Mouse (Mus musculus) forebrain, embryonic 10.5 days (tissue): ENCODE measurements around the gene Atxn2. TPM values are rescaled to one million over a fixed set of nuclear protein-coding genes. Genes with fewer than 3 reads are reported as not detected.
"Not testable (repeated sequence)": the region's sequence is repeated elsewhere in the genome, so short reads cannot be mapped to it uniquely, and the experiment has no call there.

Experiments
- DNase-seq: peaks from one replicate; pipeline ENCODE4 v3.0.0-alpha.2; 2017; ENCODE audit warnings: low spot score; ENCODE audit errors: extremely low spot score
- H3K27ac ChIP-seq: fragments of 300-500 bp; sonication (generic); 2 replicates; pipeline ENCODE4 v1.5.1; 2016; ENCODE audit warnings: mild to moderate bottlenecking
- H3K27me3 ChIP-seq: fragments of 300-500 bp; sonication (generic); 2 replicates; pipeline ENCODE4 v1.6.1; 2016; ENCODE audit warnings: mild to moderate bottlenecking; ENCODE audit not compliant: poor library complexity, severe bottlenecking
- H3K36me3 ChIP-seq: fragments of 300-500 bp; sonication (generic); replicated peaks from 2 replicates; pipeline ENCODE4 v1.6.1; 2016; ENCODE audit warnings: mild to moderate bottlenecking, moderate library complexity
- H3K4me1 ChIP-seq: fragments of 300-500 bp; sonication (generic); 2 replicates; pipeline ENCODE4 v1.6.1; 2016
- H3K4me3 ChIP-seq: fragments of 300-500 bp; sonication (generic); 2 replicates; pipeline ENCODE4 v1.5.1; 2016; ENCODE audit warnings: mild to moderate bottlenecking, moderate library complexity
- H3K9me3 ChIP-seq: fragments of 300-500 bp; sonication (generic); 2 replicates; pipeline ENCODE4 v1.6.1; 2016; ENCODE audit warnings: mild to moderate bottlenecking, moderate library complexity
- WGBS: fragments of 180-500 bp; shearing (Covaris S2); methylation state at CpG from one replicate; pipeline ENCODE4 v1.1.7; 2016; 5-methylcytosine and 5-hydroxymethylcytosine counted together
- polyA plus RNA-seq: library from polyadenylated mRNA; unstranded; fragments of >200 nt; fragmentation: Nextera tagmentation; extraction: Ambion mirVana; gene quantifications from 2 replicates; pipeline ENCODE4 v1.2.1, GENCODE M21; 2016

Gene Atxn2
- polyA plus RNA-seq, 1 experiment from 2014 or later, result 41.0 TPM

- DNase-seq, result peak; percentile 84
- H3K36me3 ChIP-seq, result no peaks in the 10 kb centered on the region
- under 1% methylated on average over 77 of the region's 77 CpGs for WGBS
- H3K27ac ChIP-seq, result peak overlapping the region; percentile 84
- peak overlapping the region; percentile 80 for H3K4me3 ChIP-seq
- H3K9me3 ChIP-seq, result no peaks in the 10 kb centered on the region
- H3K27me3 ChIP-seq, result peaks cover 90% of the 10 kb centered on the region
- H3K4me1 ChIP-seq, result peaks cover 69% of the 10 kb centered on the region
Measured at GRCm38 (mm10) chr5:121836692-121837415, 125.7 kb downstream of the Atxn2 start.

- peak within 1 kb of the TSS; percentile 80 for H3K4me3 ChIP-seq
- no peak for DNase-seq
- no peaks in the 10 kb centered on the region for H3K36me3 ChIP-seq
- H3K4me1 ChIP-seq, result peaks cover 73% of the 10 kb centered on the region
- peak within 1 kb of the TSS; percentile 84 for H3K27ac ChIP-seq
- WGBS, result under 1% methylated on average over 35 of the region's 35 CpGs
- H3K27me3 ChIP-seq, result peaks cover 90% of the 10 kb centered on the region
- H3K9me3 ChIP-seq, result no peaks in the 10 kb centered on the region
Measured at GRCm38 (mm10) chr5:121837441-121838340, 126.6 kb downstream of the Atxn2 start, which contains the start of gene Sh2b3. Gene Sh2b3, minus strand, starts transcription at chr5:121837646.

GRCm38 (mm10) chr5:121838341-121839127 is 127.4 kb downstream of the Atxn2 start:
- peak overlapping the region; percentile 80 for H3K4me3 ChIP-seq
- no peaks in the 10 kb centered on the region for H3K36me3 ChIP-seq
- peaks cover 73% of the 10 kb centered on the region for H3K4me1 ChIP-seq
- under 1% methylated on average over 46 of the region's 46 CpGs for WGBS
- H3K9me3 ChIP-seq, result no peaks in the 10 kb centered on the region
- peak; percentile 52 for DNase-seq
- H3K27me3 ChIP-seq, result peaks cover 92% of the 10 kb centered on the region
- H3K27ac ChIP-seq, result peak overlapping the region; percentile 25

- Histone ChIP-seq H3K27ac (peak overlapping the region; percentile 25; the same call in 1 of the 2 replicates), H3K27me3 (peaks cover 92% of the 10 kb centered on the region), H3K4me3 (peak overlapping the region; percentile 80), H3K9me3 (no peaks in the 10 kb centered on the region), H3K36me3 (no peaks in the 10 kb centered on the region), H3K4me1 (peaks cover 69% of the 10 kb centered on the region)
- 27% methylated on average over 7 of the region's 7 CpGs for WGBS
- DNase-seq, result no peak
Measured at GRCm38 (mm10) chr5:121839128-121839473, 128.0 kb downstream of the Atxn2 start.

- H3K4me1 ChIP-seq, result peaks cover 51% of the 10 kb centered on the region
- H3K36me3 ChIP-seq, result no peaks in the 10 kb centered on the region
- no peak overlapping the region for H3K27ac ChIP-seq
- H3K9me3 ChIP-seq, result no peaks in the 10 kb centered on the region
- no peak overlapping the region for H3K4me3 ChIP-seq
- no peak for DNase-seq
- H3K27me3 ChIP-seq, result peaks cover 97% of the 10 kb centered on the region
- 94% methylated on average over 9 of the region's 9 CpGs for WGBS
Measured at GRCm38 (mm10) chr5:121841516-121841915, 130.4 kb downstream of the Atxn2 start.

- no peak overlapping the region; the same call in 1 of the 2 replicates for H3K4me3 ChIP-seq
- H3K27ac ChIP-seq, result no peak overlapping the region
- WGBS, result 48% methylated on average over 10 of the region's 10 CpGs
- no peak for DNase-seq
- peaks cover 98% of the 10 kb centered on the region for H3K27me3 ChIP-seq
- peaks cover 46% of the 10 kb centered on the region for H3K4me1 ChIP-seq
- no peaks in the 10 kb centered on the region for H3K9me3 ChIP-seq
- H3K36me3 ChIP-seq, result no peaks in the 10 kb centered on the region
Measured at GRCm38 (mm10) chr5:121841973-121842372, 130.8 kb downstream of the Atxn2 start.

- peak overlapping the region; percentile 76 for H3K27ac ChIP-seq
- under 1% methylated on average over 33 of the region's 33 CpGs for WGBS
- peaks cover 91% of the 10 kb centered on the region for H3K27me3 ChIP-seq
- H3K4me3 ChIP-seq, result peak overlapping the region; percentile 59
- DNase-seq, result peak; percentile 75
- H3K9me3 ChIP-seq, result no peaks in the 10 kb centered on the region
- H3K36me3 ChIP-seq, result no peaks in the 10 kb centered on the region
- peaks cover 40% of the 10 kb centered on the region for H3K4me1 ChIP-seq
Measured at GRCm38 (mm10) chr5:121842665-121843118, 131.6 kb downstream of the Atxn2 start.

- H3K27me3 ChIP-seq, result peaks cover 85% of the 10 kb centered on the region
- 16% methylated on average over 17 of the region's 17 CpGs for WGBS
- H3K4me1 ChIP-seq, result peaks cover 40% of the 10 kb centered on the region
- no peak for DNase-seq
- no peak overlapping the region for H3K27ac ChIP-seq
- peak overlapping the region; percentile 59 for H3K4me3 ChIP-seq
- H3K9me3 ChIP-seq, result no peaks in the 10 kb centered on the region
- no peaks in the 10 kb centered on the region for H3K36me3 ChIP-seq
Measured at GRCm38 (mm10) chr5:121843138-121843905, 132.2 kb downstream of the Atxn2 start.

- no peaks in the 10 kb centered on the region for H3K9me3 ChIP-seq
- no peak overlapping the region for H3K27ac ChIP-seq
- peaks cover 64% of the 10 kb centered on the region for H3K27me3 ChIP-seq
- no peak overlapping the region for H3K4me3 ChIP-seq
- no peak for DNase-seq
- H3K4me1 ChIP-seq, result peaks cover 45% of the 10 kb centered on the region
- WGBS, result 42% methylated on average over 4 of the region's 4 CpGs
- no peaks in the 10 kb centered on the region for H3K36me3 ChIP-seq
Measured at GRCm38 (mm10) chr5:121845361-121845760, 134.2 kb downstream of the Atxn2 start.

- Histone ChIP-seq H3K4me1 (peaks cover 55% of the 10 kb centered on the region), H3K27ac (no peak overlapping the region), H3K27me3 (peaks cover 55% of the 10 kb centered on the region), H3K36me3 (peaks cover 8% of the 10 kb centered on the region), H3K4me3 (no peak overlapping the region), H3K9me3 (no peaks in the 10 kb centered on the region)
- no peak for DNase-seq
- 90% methylated on average over 11 of the region's 11 CpGs for WGBS
Measured at GRCm38 (mm10) chr5:121846322-121846721, 135.2 kb downstream of the Atxn2 start.

- H3K27me3 ChIP-seq, result peaks cover 45% of the 10 kb centered on the region
Measured at GRCm38 (mm10) chr5:121847269-121847668, 136.1 kb downstream of the Atxn2 start.

More at GRCm38 (mm10) chr5:121847269-121847668, 136.1 kb downstream of the Atxn2 start:
- not testable (repeated sequence) for H3K4me3 ChIP-seq, H3K9me3 ChIP-seq, H3K27ac ChIP-seq, DNase-seq
- 84% methylated on average over 3 of the region's 3 CpGs for WGBS
- peaks cover 55% of the 10 kb centered on the region for H3K4me1 ChIP-seq
- peaks cover 18% of the 10 kb centered on the region for H3K36me3 ChIP-seq
